Mouse (Mus musculus) bone marrow macrophage, adult 2 months (primary cell): ENCODE results near the gene Pamr1.

Source experiments
- CTCF ChIP-seq: IDR thresholded peaks from 2 replicates; pipeline ENCODE4 v1.5.1; 2012; ENCODE audit warnings: low read depth, mild to moderate bottlenecking, low read length, moderate library complexity
- POLR2A ChIP-seq: IDR thresholded peaks from 2 replicates; pipeline ENCODE4 v1.6.1; 2012; ENCODE audit warnings: mild to moderate bottlenecking, low read depth, low read length, borderline replicate concordance

DNA sequence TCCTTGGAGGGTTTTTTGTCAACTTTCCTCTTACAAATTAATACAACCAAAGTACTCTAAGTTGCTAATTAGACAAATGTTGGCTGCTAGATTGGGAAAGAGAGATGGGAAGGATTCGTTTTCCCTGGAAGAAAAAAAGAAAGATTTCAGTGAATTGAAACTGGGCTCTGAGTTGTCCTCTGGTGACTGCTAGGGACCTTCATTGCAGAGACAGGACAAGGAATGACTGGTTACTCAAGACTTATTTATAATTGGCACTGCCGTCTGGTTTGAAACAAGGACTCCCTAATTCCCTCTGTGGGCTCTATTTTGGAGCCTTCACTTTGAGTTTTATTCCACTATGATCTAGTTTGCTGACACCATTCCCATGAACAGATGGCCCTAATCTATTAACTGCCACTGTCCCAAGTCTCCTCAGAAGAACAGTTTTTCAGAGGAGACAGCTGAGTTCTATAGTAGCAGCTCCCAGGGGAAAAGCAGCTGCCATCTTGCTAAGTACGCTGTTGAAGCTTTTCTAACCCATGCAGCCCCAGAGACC lies 85.8 kb downstream of the Pamr1 start:
- TF ChIP-seq CTCF (no peak), POLR2A (no peak)
